Mouse (Mus musculus) layer of hippocampus, postnatal 14 days (tissue): ENCODE measurements around the gene Tinf2. TPM values are rescaled to one million over a fixed set of nuclear protein-coding genes. Genes with fewer than 3 reads are reported as not detected.

Experiments
- DNase-seq, 2 experiments: peaks; one replicate each; pipeline ENCODE4 v3.0.0; 2021 to 2022; ENCODE audit warnings: low spot score in 2 of 2, mixed read lengths in 1 of 2
- long read RNA-seq, 2 experiments: library from polyadenylated mRNA; stranded (forward); transcript quantifications; one replicate each; pipeline ENCODE4 v2.0.0; 2021
- total RNA-seq, 2 experiments: library from RNA; stranded (reverse); gene quantifications; 2 replicates each; pipeline ENCODE4 v1.2.3; 2021

The Tinf2 gene
- 10 to 100 TPM; 13.9 to 17.0 TPM for total RNA-seq
- long read RNA-seq, experiment 1, partial matches to known transcripts = 1 of 3 reads
- long read RNA-seq, experiment 1, other reads (novel, unspliced or antisense) = 1 of 3 reads
- long read RNA-seq, experiment 2, transcript Tinf2-201 (9 exons, 2,956 nt) = major isoform, 5 of 9 reads
- long read RNA-seq, experiment 2, partial matches to known transcripts = 2 of 9 reads
- long read RNA-seq, experiment 2, other reads (novel, unspliced or antisense) = 2 of 9 reads

DNA sequence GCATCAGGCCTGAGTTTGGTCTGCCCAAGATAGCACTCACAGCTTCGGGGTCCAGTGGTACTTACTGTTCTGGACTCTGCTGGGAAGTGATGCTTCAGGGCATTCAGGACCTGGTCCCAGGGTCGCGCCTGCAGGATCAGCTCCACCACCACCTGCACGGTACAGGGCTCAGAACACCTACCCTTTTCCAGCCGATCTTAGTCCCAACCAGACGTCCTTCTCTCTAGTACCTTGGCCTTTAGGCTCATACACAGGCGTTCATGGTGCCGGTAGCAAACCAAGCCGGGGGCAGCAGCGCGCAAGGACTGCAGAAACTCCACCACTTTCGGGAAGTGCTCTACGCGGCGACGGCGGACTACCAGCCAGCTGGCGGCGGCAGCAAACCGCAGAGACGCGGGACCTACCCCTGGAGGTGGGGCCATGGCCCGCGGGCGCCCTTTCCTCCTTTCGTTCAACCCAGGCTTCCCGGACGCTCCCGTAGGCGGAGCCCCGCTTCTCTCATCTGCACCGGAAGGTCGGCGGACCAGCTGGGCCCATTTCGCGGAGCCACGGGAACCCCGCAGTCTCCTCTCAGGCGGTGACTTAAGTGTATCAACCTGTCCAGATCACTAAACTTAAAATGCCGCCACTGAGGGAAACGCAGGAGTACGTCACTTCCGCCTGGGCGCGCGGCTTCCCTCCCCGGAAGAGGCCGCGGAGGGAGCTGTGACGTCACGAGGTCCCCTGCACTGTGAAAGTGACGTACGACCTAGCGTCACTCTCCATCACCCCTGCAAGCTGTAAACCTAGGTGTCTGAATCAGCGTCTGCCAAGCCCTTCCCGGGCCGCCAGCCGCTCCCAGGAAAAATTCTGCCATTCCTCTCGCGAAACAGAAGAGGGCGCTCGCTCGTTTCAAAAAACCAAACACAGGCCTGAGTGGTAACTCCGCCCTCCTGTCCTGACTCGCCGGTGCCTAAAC, at the start of gene Tinf2:
TSS of gene Tinf2 (minus strand) at position 661 of the 958 bp plus-strand sequence.
- DNase-seq = peak; percentile 95 to 97

GRCm38 (mm10) chr14:55730531-55731032, 49.0 kb upstream of the Tinf2 start:
- peak; percentile 38 to 72 for DNase-seq

DNA sequence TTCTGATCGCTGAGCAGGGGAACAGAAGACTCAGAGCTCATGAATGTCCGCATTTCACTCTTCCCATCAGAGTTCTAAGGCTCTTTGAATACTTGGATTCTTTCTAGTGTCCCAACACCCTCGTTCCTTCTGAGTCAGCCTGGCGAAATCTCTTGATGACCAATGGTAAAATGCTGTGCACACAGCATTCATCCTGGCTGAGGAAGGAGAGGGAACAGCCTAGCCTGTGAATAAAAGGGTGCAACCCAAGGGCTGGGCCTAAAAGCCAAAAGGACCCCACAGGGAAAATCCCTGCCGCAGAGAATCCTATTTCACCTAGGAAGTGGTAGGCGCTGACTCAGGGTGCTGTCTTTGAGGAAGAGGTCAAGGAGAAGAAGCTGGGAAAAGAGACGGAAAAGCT, 48.5 kb upstream of the Tinf2 start:
- peak in 1 of 2 experiments; percentile 28 for DNase-seq

- no peak for DNase-seq
These were observed 46.5 kb upstream of the Tinf2 start for GRCm38 (mm10) chr14:55727889-55728685.

- no peak for DNase-seq
These were observed 44.6 kb upstream of the Tinf2 start for GRCm38 (mm10) chr14:55726261-55726660.

GRCm38 (mm10) chr14:55724411-55724871, 42.8 kb upstream of the Tinf2 start:
- DNase-seq = no peak

GRCm38 (mm10) chr14:55723433-55723832, 41.8 kb upstream of the Tinf2 start:
- DNase-seq = no peak

DNA sequence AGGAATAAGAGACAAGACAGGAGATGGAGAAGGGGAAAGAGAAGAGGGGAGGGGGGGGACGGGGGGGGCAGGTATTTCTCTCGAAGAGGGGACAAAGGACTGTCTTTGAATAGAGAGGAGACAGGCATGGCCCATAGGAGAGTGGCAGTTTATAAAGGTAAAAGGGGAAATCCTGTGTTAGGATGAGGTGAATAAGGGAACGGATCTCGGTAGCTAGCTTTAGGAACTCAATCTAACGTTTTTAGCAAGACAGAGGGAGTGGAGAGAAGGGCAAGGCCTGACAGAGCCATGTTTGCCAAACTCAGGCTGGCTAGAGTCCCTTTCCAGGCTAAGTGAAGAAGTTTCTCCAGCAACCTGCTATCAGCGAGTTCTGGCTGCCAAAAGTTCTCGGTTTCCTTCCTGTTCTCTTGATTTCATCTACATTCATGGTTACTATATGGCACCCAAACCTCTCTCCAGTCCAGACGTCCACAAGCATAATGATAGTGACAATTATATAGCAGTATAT, 40.9 kb upstream of the Tinf2 start:
- DNase-seq = no peak

DNA sequence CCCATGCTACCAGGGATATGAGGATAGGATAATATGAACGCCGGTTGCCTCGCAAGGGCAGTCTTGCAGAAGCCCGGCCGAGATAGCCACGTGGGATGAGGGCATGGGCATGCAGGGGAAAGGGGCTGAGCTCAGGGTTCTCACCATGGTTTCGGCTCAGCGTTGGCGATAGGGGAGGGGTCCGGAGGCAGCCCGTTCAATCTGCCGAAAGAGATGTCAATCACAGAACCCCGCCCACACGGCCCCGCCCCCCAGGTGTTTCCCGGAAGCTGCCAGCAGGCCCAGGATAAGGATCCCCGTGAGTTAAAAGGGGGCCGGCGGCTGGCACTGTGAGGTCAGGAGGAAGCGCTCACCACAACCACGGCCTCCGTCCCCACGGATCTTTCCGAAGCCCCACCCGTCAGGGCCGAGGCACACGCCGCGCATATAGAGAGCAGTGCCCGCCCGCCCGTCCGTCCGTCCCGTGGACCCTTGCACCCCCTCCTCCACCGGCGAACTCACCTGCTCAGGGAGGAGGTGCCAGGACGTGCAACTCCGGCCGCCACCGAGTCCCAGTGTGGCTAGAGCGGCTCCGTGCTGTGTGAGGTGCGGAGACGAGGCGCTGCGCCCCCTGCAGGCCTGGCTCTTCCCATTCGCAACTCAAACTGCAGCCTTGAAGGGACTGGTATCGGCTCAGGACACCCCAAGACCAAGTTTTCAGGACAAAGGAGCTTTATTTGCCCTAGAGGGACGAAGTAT, 40.2 kb upstream of the Tinf2 start, which contains the start of gene Rabggta:
TSS of gene Rabggta (minus strand) at position 564 of the 738 bp plus-strand sequence.
- peak; percentile 88 to 92 for DNase-seq

DNA sequence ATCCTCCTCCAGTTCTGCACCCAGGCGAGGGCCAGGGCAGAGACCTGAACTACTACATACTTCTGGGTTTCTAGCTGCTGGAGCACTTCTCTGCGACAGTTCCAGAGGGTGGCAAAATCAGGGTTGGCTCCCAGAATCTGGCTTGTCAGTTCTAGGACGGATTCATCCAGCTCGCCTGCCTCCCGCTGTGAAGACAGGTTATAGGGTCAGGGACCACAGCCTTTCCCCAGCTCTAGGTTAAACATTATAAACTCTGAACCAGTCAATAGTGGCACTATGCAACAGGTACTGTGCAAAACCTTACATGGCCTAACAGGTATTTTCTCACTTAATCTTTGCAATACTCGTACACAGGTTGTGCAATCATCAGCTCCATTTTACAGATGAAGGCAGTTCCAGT, 39.5 kb upstream of the Tinf2 start:
- DNase-seq = no peak

DNA sequence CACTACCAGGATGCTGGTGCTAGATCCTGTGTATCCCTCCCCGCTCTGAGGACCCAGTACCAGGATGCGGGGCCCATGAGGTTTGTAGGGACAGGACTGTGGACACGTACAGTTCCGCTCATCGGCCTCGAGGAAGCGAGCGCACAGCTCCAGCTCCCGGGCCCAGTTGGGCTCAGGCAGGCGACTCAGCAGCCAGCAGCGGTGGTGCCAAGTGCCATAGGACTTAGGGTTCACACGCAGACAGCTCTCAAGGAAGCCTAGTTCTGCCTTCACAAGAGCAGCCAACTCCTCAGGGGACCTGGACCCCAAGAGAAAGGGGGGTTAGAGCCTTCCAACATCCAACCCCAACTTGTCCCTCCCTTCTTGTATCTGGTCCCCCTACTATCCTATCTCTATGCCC, 39.0 kb upstream of the Tinf2 start:
- DNase-seq = no peak

DNA sequence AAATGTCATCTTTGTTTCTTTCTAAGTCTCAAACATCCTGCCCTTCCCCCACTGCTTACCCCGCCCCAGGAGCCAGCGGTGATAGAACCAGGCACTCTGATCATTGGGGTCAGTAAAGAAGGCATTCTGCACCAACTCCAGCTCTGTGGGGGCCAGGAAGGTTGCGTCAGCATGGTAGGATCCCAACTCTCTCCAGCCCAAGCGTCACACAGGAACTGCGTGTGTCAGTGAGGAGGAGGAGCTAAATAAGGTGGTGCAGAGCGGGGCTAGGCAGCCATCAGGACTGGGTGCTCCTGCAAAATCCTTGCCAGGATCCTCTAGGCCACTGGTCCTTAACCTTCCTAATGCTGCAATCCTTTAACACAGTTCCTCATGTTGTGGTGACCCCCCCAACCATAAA, 38.1 kb upstream of the Tinf2 start:
- DNase-seq = no peak

DNA sequence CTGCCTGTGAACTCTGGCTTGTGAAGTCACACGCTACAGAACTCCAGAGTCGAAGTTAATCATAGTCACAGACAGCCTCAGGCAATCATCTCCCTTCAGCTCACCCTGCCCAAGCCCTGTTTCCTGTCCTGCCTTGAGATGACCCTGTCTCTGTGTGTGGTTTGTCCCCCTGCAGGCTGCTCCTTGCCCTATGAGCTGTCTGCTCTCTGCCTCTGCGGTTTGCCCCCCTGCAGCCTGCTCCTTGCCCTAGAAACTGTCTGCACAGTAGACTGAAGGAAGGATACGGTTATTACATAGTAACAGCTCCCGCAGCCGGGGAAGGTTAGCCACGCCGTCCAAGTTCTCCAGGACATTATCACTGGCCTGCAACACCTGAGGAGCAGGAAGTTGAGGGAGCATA, 35.3 kb upstream of the Tinf2 start:
- DNase-seq = no peak

DNA sequence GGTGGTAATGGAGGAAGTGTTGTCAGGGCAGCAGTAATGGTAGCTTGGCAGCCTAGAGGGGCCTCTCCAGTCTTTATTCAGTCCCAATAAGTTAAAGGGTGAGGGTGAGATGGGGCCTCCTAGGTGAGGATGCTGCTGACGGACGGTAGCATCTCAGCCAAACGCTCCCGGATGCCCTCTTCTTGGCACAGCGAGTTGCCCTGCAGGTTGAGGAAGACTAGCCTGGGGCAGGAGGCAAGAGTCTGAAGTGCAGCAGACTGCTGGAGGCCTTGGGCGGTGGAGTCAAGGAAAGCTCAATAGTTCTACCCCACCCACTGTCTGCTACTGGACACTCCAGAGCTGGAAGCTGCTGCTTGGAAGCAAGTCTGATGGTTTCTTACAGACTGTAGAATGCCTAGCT, 34.7 kb upstream of the Tinf2 start:
- no peak for DNase-seq

- no peak for DNase-seq
These were observed 33.3 kb upstream of the Tinf2 start for GRCm38 (mm10) chr14:55714893-55715292.

GRCm38 (mm10) chr14:55713729-55714122, 32.1 kb upstream of the Tinf2 start, which contains the start of gene Tgm1:
TSS of gene Tgm1 (minus strand) at chr14:55713926.
- no peak for DNase-seq

- no peak for DNase-seq
These were observed 31.5 kb upstream of the Tinf2 start for GRCm38 (mm10) chr14:55713007-55713728.

DNA sequence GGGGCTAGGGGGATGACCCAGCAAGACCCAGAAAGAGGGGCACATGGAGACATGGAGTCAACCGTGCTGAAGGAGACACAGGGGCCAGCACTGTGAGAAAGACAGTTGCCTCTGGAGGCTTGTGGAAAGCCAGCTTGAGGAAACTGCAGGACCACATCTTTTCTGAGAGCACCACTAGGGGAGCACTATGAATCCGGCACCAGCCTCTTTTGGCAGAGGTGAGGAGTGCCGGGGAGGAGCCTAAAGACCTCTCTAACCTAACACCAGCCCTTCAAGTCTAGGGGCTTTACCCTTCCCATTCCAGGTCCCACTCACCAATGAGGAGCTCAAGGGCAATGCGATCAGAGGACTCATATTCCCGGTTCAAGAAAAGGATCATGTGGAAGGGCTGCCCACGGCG, 30.2 kb upstream of the Tinf2 start:
- DNase-seq = no peak

DNA sequence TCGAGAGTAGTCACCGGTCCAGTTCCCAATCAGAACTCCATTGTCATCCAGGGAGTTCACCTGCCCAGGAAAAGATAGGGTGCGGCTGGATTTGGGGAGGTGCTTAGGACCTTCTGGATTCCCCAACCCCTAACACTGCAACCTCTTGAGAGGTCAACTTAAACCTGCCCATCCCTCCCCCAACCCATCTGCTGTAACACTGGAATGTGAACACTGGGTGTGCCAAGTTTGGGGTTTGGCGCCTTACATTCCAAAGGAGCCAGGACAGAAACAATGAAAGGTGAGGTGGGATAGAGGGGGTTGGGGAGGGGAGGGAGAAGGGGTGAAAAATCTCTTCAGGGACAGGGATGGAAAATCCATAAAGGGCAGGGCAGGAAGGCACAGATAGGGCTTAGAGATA, 27.9 kb upstream of the Tinf2 start:
- no peak for DNase-seq
